Mouse (Mus musculus) frontal cortex, adult 2 months (tissue): Measurements from ENCODE around the gene Dlx3. TPM values are rescaled to one million over a fixed set of nuclear protein-coding genes. Genes with fewer than 3 reads are reported as not detected.

Experiments
- DNase-seq, 2 experiments: peaks; one replicate each; pipeline ENCODE4 v3.0.0; 2022; ENCODE audit warnings: low spot score in 1 of 2; ENCODE audit errors: extremely low spot score in 1 of 2
- polyA plus RNA-seq: library from polyadenylated mRNA; depleted of rRNA; stranded (reverse); fragments of >200 nt; gene quantifications from 2 replicates; pipeline ENCODE4 v1.2.3, GENCODE M21; 2012

Dlx3 gene
- polyA plus RNA-seq, 1 experiment: not detected

DNA sequence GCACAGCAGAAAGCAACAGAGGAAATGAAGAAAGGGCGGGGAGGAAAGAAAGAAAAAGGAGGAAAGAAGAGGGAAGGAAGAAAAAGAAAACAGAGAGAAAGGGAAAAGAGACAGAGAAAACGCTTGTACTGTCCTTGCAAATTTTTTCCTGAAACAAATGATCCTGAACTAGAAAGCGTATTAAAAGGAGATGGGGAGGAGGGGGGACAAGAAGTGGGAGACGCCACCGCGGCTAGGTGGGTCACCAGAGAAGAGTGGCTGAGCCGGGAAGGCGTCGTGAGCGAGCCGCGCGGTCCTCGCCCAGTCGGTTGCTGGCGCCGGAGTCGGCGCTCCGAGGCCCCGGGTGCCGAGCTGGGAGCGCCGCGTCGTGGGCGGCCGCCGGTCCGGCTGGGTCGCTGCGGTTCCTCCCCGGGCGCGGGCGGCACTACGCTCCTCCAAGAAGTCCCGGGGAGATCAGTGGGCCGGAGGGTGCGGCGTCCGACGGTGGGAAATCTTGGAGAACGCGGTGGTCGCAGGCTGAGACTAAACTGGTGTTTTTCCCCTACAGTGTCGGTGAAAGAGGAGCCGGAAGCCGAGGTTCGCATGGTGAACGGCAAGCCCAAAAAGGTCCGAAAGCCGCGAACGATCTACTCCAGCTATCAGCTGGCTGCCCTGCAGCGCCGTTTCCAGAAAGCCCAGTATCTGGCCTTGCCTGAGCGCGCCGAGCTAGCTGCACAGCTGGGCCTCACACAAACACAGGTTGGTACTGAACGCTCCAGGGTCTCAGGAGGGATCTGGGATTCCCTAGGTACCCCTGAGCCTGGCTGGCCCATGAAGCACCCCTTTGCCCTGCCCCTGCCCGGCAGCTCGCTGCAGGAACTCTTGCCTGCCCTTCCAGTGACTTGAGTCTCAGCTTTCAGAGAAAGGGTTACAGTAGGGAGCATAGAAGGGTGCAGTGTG lies 1.5 kb downstream of the Dlx3 start:
- no peak for DNase-seq

DNA sequence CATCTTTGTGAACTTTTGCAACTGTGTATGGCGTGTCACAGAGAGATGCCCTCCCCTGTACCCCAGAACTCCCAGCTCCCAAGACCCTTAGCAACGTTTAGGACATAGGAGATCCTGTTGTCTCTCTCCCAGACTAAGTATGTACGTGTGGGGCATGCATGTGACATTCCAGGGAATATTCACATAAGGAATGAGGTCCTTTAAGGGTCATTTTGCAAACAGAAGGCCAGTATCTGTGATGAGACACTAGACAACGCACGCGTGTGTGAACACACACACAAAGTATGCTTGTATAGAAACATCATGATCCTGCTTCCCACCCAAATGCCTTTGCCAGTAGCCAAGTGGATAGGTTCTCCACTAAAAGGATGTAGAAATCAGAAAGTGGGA lies 2.2 kb downstream of the Dlx3 start:
- no peak for DNase-seq

DNA sequence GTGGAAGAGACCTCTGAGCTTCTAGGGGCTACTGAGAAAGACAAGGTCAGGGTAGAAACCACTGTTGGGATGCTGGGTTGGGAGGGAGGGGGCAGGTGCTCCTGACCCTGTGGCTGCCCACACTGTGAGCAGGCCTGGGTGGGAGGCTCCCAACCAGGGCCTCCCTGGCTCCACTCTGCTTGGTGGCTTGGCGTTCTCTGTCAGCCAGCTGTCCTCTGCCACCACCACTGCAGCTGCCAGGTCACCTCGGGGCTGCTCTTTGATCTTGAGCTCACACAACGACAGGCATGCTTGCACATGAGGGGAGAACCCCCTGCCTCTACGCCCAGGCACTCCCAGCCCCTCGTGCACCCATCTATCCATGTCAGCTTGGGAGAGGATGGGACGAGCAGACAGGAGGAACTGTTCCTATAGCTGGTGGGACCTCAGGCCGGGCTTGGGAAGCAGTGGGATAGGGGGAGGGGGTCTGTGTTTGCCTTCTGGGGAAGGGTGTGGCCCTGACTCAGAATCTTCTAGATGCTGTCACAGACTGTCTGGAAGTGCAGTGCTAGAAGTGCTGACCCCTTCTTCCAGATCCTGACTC lies 5.5 kb downstream of the Dlx3 start:
- DNase-seq: no peak

DNA sequence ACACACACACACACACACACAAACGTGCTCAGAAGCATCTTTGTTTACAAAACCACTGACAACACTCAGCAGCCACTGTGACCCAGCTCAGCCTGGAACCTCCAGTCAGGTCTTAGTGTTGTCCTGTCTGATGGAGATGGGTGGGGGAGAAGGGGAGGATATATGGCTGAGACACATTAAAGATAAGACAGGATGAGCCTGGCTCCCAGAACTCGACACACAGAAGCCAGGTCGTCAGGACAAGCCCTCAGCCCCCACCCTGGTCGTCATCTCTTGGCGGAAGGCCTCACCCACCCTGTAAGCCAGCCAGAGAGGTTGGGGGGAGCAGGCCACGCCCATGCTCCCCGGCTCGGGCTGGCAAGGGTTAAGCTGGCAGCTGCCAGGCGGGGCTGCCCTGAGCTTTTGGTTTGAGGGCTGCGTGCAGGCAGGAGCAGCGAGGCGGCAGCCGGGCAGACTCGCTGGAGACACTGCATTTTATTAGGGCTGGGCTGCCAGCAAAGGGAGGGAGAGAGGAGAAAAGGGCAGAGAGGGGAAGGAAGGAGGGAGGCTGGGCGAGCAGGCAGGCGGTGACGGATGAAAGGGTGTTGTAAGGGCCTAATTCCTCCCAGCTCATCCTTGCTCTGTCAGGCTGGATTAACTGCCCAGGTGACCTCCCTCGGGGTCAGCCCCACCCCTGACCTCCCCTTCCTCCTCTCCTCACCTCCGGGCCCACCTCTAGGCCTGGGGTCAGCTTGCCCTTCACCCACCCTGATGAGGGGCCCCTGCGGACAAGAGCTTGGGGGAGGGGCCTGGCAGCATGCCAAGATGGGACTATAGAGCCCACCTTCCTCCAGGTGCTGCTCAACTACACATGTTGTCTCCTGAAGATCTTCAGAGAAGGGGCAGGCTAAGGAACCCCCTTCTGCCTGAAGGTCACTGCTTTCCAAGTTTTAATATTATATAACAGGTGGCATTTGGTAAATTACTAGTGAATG lies 6.6 kb downstream of the Dlx3 start:
- DNase-seq: no peak

DNA sequence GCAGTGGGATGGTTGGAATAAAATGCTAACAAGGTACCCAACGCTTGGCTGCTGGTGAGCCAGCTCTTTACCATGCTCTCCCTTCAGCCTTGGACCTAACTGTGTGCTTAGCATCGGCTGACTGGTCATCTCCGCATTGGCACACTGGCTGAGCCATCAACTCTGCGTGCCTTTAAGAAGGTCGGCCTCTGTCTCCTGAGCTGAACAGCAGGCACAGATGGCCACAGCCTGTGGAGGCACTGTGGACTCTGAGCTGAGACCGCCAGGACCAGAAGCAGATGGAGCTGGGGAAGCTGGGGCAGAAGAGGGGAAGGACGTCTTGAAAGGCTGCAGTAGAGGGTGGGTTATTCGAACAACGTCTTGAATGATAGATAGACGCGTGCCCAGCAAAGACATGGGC lies 8.4 kb downstream of the Dlx3 start:
- DNase-seq: no peak

DNA sequence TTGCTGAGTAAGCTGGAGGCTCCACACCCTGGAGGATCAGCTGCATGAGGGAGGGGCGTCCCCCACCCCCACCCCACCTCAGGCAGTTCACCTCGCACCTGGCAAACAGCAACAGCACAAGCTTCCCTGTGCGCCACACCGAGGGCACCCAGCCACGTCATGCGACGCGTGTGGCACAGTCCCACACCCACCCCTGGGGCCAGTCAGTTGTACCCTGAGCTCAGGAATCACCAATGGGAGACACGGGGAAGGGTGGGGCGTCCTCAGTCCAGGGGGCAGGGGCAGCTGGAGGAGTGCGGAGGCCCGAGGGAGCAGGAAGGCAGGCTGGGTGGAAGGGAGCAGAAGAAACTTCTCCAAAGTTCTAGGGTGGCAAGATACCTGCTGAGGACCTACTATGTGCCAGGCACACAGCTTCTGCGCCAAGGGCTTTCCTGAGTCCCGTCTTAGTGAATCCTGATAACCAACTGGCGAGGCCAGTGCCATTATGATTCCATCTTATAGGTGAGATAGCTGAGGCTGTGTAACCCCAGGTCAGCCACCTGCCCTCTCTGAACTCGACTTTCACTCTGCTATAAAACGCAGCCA lies 10.8 kb downstream of the Dlx3 start:
- no peak for DNase-seq

DNA sequence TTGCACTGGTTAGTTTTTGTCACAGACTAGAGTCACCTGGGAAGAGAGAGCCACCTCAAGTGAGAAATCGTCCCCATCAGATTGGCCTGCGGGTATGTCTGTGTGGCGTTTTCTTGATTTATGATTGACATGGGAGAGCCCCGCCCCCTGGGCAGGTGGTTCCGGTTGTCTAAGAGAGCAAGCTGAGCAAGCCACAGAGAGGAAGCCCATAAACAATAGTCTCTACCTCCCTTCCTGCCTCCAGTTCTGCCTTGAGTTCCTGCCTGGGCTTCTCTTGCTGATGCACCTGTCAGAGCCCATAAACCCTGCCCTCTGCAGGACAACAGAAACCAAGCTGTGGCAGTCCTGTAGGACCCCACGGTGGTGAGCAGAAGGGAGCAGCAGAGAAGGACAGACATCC lies 13.4 kb downstream of the Dlx3 start:
- DNase-seq: no peak

DNA sequence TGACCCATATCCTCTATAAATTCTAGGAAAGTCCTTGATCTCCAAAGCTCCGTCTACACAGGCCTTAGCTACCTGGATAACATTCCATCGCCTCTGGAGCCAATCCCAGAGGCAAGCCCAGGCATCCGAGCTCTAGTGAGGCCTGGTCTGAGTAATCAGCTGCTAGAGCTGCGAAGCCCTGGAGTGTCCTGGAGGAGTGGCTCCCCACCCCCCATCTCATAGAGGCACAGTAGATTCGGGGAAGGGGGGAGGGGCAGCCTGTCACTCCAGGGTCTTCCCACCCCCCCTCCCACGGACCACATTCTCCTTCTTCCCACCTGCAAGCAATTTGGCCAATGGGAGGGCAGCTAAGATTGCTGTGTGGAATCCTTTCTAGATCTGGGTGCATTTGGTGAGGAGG lies 17.4 kb downstream of the Dlx3 start:
- DNase-seq: no peak

DNA sequence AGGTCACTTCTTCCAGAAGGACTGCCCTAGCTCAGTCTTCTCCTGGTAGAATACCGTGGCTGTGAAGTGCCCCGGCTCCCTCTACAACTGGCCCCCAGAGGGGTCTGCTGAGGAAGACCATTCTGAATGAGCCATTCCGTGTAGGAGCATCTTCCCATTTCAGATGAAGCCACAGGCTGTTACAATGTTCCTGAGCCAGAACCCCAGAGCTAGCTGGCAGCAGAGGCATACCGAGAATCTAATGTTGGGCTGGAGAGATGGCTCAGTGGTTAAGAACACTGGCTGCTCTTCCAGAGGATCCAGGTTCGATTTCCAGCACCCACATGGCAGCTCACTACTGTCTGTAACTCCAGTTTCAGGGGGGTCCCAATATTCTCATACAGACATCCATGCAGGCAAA lies 20.0 kb downstream of the Dlx3 start:
- DNase-seq: no peak

DNA sequence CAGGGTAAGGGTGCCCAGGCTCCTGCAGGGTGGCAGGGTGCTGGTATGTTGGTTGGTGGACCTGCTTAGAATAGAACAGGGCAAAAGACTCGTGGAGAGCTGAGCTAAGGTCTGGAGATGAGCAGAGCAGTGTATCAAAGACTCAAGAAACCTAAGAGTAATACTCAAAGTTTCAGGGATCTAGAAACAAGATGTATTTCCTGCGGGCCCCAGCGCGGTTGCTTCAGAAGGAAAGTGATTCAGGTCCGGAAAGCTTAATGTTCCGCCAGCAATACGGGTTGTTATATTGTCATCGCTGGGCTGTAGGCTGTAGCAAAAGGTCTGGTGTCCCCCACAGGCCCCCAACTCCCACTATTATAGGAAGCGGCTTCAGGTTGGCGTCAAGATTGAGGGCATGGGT lies 22.3 kb downstream of the Dlx3 start:
- no peak for DNase-seq

DNA sequence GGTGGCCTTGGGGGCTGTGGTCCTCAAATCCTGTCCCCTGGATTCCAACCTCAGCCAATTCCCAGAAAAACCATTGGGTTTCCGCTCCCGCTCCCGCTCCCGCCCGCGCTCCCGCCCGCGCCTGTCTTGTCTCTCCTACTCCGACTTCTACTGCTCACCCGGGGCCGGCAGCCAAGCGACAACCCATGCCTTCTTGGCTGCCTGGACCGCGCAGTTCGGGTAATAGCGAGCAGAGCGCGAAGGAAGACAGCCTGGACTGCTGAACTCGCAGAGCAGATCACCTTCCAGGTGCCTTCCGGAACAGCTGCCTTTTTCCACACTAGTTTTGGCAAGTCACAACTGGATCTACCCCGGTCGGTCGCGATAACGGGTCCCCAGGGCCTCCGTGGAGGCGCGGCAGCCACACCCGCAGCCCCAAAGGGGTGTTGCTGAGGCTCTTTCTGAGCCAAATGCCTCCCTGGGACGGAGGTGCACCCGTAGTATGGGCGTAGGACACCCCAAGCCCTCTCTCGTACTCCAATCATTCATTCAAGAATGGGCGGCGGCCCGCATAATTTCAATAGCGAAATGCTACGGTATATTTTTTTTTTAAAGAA lies 23.2 kb downstream of the Dlx3 start:
- DNase-seq: peak in 1 of 2 experiments; percentile 19

DNA sequence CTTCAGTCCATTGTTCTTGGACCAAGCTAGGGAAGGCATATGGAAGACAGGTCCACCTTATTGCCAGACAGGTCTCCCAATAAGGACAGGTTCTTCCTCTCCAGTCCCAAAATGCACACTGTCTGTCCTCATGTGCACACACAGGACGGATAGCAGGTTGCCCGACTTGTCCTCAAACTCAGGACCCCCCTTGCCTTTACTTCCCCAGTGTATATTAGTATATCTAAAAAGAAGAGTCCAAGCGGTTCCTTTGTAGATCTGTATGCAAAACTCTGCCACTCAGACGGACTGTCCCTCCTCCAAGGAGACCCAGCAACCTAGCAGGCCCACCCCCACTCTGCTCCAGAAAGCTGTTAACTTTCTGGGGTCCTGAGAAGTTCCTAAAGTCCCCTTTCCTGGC lies 23.7 kb downstream of the Dlx3 start:
- DNase-seq: no peak

DNA sequence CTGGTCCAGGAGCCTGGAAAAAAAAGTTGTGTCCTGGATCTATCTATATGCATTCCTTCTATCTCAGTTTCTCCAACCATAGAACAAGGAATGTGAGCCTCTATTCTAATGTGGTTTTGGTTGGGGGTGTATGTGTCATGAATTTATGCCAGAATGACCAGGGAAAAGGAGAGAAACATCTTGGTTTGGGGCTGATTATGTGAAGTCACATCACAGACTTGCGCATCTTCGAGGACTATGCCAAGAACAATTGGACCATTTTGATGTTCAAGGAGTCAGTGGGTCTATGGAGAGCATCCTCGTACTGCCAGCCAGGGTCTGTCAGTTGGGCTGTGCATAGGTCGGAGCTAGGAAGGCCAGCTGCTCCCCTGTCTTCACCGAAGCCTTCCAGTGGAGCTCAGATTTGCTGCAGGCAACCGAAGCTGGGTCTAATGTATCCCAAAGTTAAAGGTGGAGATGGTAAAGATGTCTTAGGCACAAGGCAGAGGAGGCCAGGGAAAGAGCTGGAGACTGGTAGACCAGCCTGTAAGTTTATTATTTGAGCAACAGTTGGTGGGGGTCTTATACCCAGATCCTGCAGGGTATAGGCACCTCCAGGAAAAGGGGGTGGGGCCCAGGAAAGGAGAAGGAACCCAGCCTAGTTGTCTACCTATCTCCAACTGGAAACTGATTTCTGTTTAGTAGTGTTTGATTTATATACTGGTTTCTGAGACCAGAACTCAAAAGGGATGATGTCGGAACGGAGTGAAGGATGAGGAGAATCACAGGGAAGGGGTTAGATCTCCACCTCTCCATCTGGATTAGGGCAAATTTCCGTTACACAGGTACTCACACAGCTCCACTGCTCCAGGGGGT lies 24.4 kb downstream of the Dlx3 start:
- no peak for DNase-seq

DNA sequence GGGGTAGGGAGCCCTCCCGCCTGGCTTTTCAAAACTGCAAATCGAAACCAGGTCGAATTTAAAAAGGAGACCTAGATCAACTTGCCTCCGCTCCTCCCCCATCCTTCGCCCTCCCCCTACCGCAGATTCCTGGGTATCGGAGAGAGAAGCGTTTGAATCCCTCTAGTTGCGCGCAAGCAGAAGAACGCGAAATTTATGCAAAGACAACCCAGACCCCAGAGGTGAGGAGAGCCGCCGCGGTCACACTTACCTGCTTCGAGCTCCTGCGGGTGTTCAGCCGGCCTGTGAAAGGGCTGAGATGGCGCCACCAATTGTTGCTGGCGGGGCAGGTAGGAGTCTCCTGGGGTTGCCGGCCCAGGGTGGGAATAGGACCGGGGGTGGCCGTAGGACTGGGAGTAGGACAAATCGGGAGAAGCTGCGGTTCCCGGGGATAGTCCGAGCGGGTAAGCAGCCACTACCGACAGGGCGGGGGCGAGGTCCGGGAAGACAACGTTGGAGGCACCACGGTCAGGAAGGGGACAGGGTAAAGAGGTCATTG lies 25.1 kb downstream of the Dlx3 start:
- no peak for DNase-seq

DNA sequence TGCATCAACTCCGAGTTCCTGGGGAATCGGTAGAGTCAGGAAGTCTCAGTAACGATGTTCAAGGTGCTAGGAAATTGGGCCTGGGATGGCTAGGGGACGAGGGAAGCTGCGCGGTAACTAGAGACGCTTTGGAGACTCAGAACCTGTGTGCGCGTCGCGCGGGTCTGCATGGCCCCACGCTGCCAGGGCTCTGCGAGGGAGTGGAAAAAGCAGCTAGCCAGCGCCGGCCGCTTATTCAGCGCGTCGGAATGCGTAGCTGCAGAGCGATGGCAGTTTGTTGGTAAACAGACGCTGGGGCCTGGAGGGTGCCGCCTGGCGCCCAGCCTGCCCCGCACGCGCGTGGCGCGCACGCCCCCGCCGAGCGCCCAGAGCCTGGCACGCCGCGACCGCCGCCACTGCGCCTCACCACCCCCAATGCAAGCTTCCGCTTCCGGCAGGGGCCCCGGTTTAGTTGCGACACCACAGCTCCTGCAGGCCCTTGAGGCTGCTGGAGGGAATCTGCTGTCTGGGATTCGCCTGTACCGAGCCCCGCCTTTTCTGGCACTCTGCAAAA lies 26.0 kb downstream of the Dlx3 start, which contains the start of gene Dlx4:
TSS of gene Dlx4 (minus strand) at position 413 of the 553 bp plus-strand sequence.
- DNase-seq: peak in 1 of 2 experiments; percentile 19

DNA sequence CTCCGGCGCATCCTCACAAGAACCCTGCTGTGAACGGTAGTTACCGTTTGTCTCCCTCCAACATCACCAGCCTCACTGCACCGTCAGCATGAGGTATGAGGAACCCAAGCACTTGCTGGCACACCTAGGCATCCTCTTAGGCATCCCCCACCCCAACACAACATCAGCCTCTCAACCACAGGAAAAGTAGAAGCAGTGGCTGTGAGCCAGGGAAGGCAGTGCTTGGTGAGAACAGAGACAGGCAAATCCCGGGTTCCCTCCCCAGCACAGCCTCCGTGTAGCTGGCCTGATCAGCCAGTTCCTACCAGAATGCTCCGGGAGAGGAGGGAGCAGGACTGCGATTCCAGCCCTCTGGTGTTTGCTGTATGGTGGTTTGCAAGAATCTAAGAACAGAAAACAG lies 28.8 kb downstream of the Dlx3 start:
- DNase-seq: no peak

DNA sequence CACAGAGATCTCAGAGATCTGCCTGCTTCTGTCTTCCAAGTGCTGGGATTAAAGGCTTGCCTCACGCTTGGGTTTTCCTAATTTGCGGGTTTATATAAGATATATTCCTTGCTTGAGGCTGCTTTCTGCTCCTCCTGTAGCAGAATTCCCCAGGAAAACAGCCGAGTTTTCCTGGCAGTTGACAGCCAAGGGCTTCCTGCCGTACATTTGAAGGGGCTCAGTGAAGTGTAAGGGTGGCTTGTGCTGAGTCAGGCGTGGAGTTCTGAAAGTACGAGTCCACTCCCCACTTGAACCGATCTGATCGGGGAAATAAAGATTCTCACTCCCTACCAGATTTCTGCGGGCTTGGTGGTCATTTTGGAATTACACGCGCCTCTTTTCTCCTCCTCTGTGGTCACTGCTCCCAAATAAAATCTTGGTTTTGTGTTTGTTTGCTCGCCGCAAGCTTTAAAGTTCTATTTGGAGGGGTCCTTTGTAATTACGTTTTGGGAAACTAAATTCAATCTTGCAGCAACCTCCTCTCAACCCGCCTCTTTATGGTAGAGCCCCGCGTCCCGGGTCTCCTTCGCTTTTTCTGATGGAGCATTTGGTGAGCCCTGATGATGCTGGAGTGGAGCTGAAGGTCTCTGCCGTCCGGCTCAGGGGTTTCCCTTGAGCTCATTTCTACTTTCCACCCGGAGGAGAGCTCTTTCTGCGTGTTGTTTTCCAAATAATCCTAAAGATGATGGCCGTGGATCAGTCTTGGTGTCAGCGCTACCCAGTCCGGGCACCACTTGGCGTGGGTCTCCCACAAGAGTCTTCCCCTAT lies 29.7 kb downstream of the Dlx3 start:
- no peak for DNase-seq
